Mouse (Mus musculus) neutrophil, adult 5-6 weeks (primary cell): Measurements from ENCODE around the gene Cbx2. TPM values are rescaled to one million over a fixed set of nuclear protein-coding genes. Genes with fewer than 3 reads are reported as not detected.

Experiments
- ATAC-seq: fragments of 151-379, 151-347 bp; 2 replicates; pipeline ENCODE4 v1.8.0; 2017; ENCODE audit warnings: mild to moderate bottlenecking, moderate TSS enrichment; ENCODE audit not compliant: insufficient number of reproducible peaks, poor library complexity, low FRiP score, severe bottlenecking; ENCODE audit errors: extremely low read depth
- total RNA-seq: library from RNA; stranded (forward); fragments of 200-1000 nt; gene quantifications from 2 replicates; pipeline ENCODE4 v1.2.3, GENCODE M21; 2017

Gene Cbx2
- 1.3 and 1.5 TPM in 2 replicates for total RNA-seq

GRCm38 (mm10) chr11:119022895-119023615, at the start of gene Cbx2:
TSS of gene Cbx2 (plus strand) at chr11:119022962.
- no peak for ATAC-seq

GRCm38 (mm10) chr11:118974340-118974739, 48.4 kb upstream of the Cbx2 start:
- ATAC-seq: no peak

- no peak for ATAC-seq
Observed at GRCm38 (mm10) chr11:118975427-118975826, 47.3 kb upstream of the Cbx2 start.

- ATAC-seq: no peak
Observed at GRCm38 (mm10) chr11:118975917-118976316, 46.8 kb upstream of the Cbx2 start.

GRCm38 (mm10) chr11:118980388-118980787, 42.4 kb upstream of the Cbx2 start:
- ATAC-seq: peak; percentile 67

GRCm38 (mm10) chr11:118981012-118981776, 41.6 kb upstream of the Cbx2 start:
- ATAC-seq: peak; percentile 71

GRCm38 (mm10) chr11:118982593-118983113, 40.1 kb upstream of the Cbx2 start:
- no peak for ATAC-seq

GRCm38 (mm10) chr11:118985571-118985970, 37.2 kb upstream of the Cbx2 start:
- no peak for ATAC-seq

- ATAC-seq: no peak
Observed at GRCm38 (mm10) chr11:118987999-118988398, 34.8 kb upstream of the Cbx2 start, which contains the start of gene Enpp7. TSS of gene Enpp7 (plus strand) at chr11:118988188.

GRCm38 (mm10) chr11:118992781-118993180, 30.0 kb upstream of the Cbx2 start:
- no peak for ATAC-seq

GRCm38 (mm10) chr11:118995448-118995847, 27.3 kb upstream of the Cbx2 start:
- no peak for ATAC-seq

- no peak for ATAC-seq
Observed at GRCm38 (mm10) chr11:118997182-118997581, 25.6 kb upstream of the Cbx2 start.

- peak; percentile 61; the same call in 1 of the 2 replicates for ATAC-seq
Observed at GRCm38 (mm10) chr11:118998540-118999265, 24.1 kb upstream of the Cbx2 start.

GRCm38 (mm10) chr11:118999361-118999804, 23.4 kb upstream of the Cbx2 start:
- ATAC-seq: no peak

GRCm38 (mm10) chr11:119000877-119001276, 21.9 kb upstream of the Cbx2 start:
- no peak for ATAC-seq

GRCm38 (mm10) chr11:119001493-119002128, 21.2 kb upstream of the Cbx2 start:
- ATAC-seq: no peak

- ATAC-seq: no peak
Observed at GRCm38 (mm10) chr11:119005547-119006275, 17.1 kb upstream of the Cbx2 start.

GRCm38 (mm10) chr11:119006462-119006861, 16.3 kb upstream of the Cbx2 start:
- no peak for ATAC-seq
